Mouse (Mus musculus): ENCODE measurements around the gene Galt.
"Not testable (repeated sequence)": the region's sequence is repeated elsewhere in the genome, so short reads cannot be mapped to it uniquely, and the experiment has no call there.

Gene Galt

GRCm38 (mm10) chr4:41774506-41774905 is 19.5 kb downstream of the Galt start:
- not testable (repeated sequence) for DNase-seq (ENCODE audit: low spot score in 2 of 2)

GRCm38 (mm10) chr4:41775840-41776239 is 20.8 kb downstream of the Galt start:
- not testable (repeated sequence) for DNase-seq (ENCODE audit: low spot score in 2 of 2)

- not testable (repeated sequence) for DNase-seq (ENCODE audit: low spot score in 2 of 2)
Measured at GRCm38 (mm10) chr4:41781271-41781670, 26.2 kb downstream of the Galt start.

GRCm38 (mm10) chr4:41781748-41782485 is 26.9 kb downstream of the Galt start:
- not testable (repeated sequence) for DNase-seq (ENCODE audit: low spot score in 2 of 2)

GRCm38 (mm10) chr4:41782711-41783110 is 27.7 kb downstream of the Galt start:
- DNase-seq (ENCODE audit: low spot score in 2 of 2): not testable (repeated sequence)

GRCm38 (mm10) chr4:41783197-41783596 is 28.2 kb downstream of the Galt start:
- not testable (repeated sequence) for DNase-seq (ENCODE audit: low spot score in 2 of 2)

Measured in spleen, postnatal 10 days (tissue).